Mouse (Mus musculus) layer of hippocampus, postnatal 14 days (tissue): Measurements from ENCODE around the gene Vps52. TPM values are rescaled to one million over a fixed set of nuclear protein-coding genes. Genes with fewer than 3 reads are reported as not detected.
A peak's percentile ranks its signal among the peaks of the same experiment; 100 is the strongest.

Source experiments
- DNase-seq, 2 experiments: peaks; one replicate each; pipeline ENCODE4 v3.0.0; 2021 to 2022; ENCODE audit warnings: low spot score in 2 of 2, mixed read lengths in 1 of 2
- total RNA-seq, 2 experiments: library from RNA; stranded (reverse); gene quantifications; 2 replicates each; pipeline ENCODE4 v1.2.3; 2021

Gene Vps52
- total RNA-seq, 2 experiments from 2014 or later = 78.5 to 84.4 TPM

- no peak for DNase-seq
Measured at GRCm38 (mm10) chr17:33919351-33920281, 36.0 kb upstream of the Vps52 start.

GRCm38 (mm10) chr17:33920282-33921097, 35.1 kb upstream of the Vps52 start:
- peak; percentile 72 to 77 for DNase-seq

GRCm38 (mm10) chr17:33921361-33921760, 34.3 kb upstream of the Vps52 start:
- no peak for DNase-seq

GRCm38 (mm10) chr17:33924577-33925283, 30.9 kb upstream of the Vps52 start:
- DNase-seq = no peak

- DNase-seq = no peak
Measured at GRCm38 (mm10) chr17:33925406-33926116, 30.1 kb upstream of the Vps52 start.

- DNase-seq = no peak
Measured at GRCm38 (mm10) chr17:33926207-33926932, 29.2 kb upstream of the Vps52 start.

GRCm38 (mm10) chr17:33928251-33928947, 27.2 kb upstream of the Vps52 start:
- DNase-seq = no peak

GRCm38 (mm10) chr17:33929371-33930279, 26.0 kb upstream of the Vps52 start, which contains the start of gene Rgl2:
Gene Rgl2, plus strand, starts transcription at chr17:33929543.
- peak; percentile 93 to 94 for DNase-seq

GRCm38 (mm10) chr17:33930280-33931158, 25.1 kb upstream of the Vps52 start:
- peak; percentile 60 to 67 for DNase-seq

- no peak for DNase-seq
Measured at GRCm38 (mm10) chr17:33931159-33931866, 24.3 kb upstream of the Vps52 start.

GRCm38 (mm10) chr17:33931947-33932346, 23.7 kb upstream of the Vps52 start:
- no peak for DNase-seq

GRCm38 (mm10) chr17:33932448-33932847, 23.2 kb upstream of the Vps52 start:
- no peak for DNase-seq

GRCm38 (mm10) chr17:33932970-33933369, 22.6 kb upstream of the Vps52 start:
- no peak for DNase-seq

GRCm38 (mm10) chr17:33935422-33936055, 20.1 kb upstream of the Vps52 start:
- DNase-seq = no peak

- no peak for DNase-seq
Measured at GRCm38 (mm10) chr17:33936993-33937392, 18.6 kb upstream of the Vps52 start.

- no peak for DNase-seq
Measured at GRCm38 (mm10) chr17:33938783-33939182, 16.8 kb upstream of the Vps52 start.
